Mouse (Mus musculus): ENCODE measurements around the gene Tacr3.

The Tacr3 gene

GRCm38 (mm10) chr3:134828875-134829530 lies at the start of gene Tacr3:
Tacr3 (plus strand) TSS chr3:134829007.
- peak; percentile 50 for DNase-seq

GRCm38 (mm10) chr3:134828492-134828874 lies 324 bp upstream of the Tacr3 start:
- no peak for DNase-seq

DNA sequence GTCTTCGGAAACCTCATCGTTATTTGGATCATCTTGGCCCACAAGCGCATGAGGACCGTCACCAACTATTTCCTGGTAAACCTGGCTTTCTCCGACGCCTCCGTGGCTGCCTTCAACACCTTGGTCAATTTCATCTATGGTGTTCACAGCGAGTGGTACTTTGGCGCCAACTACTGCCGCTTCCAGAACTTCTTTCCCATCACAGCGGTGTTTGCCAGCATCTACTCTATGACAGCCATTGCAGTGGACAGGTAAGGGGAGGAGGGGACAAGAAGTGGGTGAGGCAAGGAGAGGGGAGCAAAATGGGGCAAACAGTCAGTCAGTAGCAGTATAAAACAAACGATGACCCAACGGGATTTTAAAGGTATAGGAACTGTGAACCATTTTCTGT lies 719 bp downstream of the Tacr3 start:
- no peak for DNase-seq

- DNase-seq = no peak
Measured at GRCm38 (mm10) chr3:134851342-134851741, 22.5 kb downstream of the Tacr3 start.

DNA sequence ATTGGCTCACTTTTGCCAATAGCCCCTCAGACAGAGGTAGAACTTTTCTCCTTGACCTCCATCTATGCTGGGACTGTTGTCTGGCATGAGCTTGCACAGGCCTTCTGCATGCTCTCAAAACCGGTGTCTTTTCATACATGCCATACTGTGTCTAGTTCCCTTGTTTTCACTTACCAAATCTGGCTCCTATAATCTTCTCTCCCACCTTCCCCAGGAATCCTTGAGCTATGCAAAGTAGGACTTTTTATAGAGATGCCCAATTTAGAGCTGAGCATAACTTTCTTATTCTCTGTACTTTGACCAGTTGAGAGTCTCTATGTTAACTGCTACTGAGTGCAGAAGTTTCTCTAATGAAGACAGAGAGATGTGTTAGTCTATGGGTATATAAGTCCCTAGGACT lies 48.9 kb downstream of the Tacr3 start:
- DNase-seq = no peak

GRCm38 (mm10) chr3:134895831-134896230 lies 67.0 kb downstream of the Tacr3 start:
- no peak for DNase-seq

- no peak for DNase-seq
Measured at GRCm38 (mm10) chr3:134908890-134909289, 80.1 kb downstream of the Tacr3 start.

DNA sequence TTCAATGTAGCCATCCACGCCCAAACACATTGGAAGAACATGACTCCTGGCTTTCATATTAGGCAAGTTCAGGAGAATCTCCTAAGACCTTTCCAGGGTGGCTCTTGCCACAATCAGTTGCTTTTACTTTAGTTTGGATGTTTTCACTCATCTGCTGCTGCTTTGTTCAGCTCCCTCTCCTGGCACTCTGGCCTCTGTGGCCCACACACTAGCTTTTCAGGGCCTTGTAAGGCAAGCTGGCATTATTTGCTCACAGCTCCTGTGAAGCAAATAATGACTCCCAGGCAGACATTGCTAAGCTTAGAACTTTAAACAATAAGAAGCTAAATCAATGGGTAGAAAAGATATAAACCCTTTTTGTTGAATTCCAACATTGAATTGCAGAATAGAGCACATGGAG lies 105.9 kb downstream of the Tacr3 start:
- DNase-seq = no peak

- no peak for DNase-seq
Measured at GRCm38 (mm10) chr3:134935461-134935860, 106.7 kb downstream of the Tacr3 start.

- DNase-seq = peak; percentile 3
Measured at GRCm38 (mm10) chr3:134963461-134963860, 134.7 kb downstream of the Tacr3 start.

- DNase-seq = peak; percentile 20
Measured at GRCm38 (mm10) chr3:134978902-134979301, 150.1 kb downstream of the Tacr3 start.

DNA sequence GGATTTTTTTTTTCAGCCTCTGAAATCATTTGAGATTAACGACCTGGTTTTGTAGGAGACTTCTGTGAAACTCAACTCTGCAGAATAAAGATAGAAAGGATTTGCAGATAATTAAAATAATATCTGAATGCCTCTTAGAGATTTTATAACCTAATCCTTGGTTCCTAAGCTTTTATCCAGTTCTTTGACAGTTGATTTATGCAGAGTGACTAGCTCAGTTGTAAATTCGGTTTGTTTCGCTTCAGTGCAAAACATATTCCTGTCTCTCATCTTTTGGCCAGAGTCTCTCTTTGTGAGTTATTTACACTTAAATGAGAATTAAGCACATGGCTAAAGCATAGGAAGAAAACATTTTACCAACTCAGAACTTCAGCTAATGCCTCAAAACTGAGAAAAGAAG lies 151.3 kb downstream of the Tacr3 start:
- DNase-seq = no peak

Data from embryo, embryonic 11 days (tissue).